In genomic region chr8:84832759-84833742, GRCm38 (mm10) we compare ENCODE assay signal across 8 mouse cellular contexts. TPM values are rescaled to one million over a fixed set of nuclear protein-coding genes. Genes with fewer than 3 reads are reported as not detected.
A peak's percentile ranks its signal among the peaks of the same experiment; 100 is the strongest.
DNase-seq lines count a peak whose midpoint lies in the region; ATAC-seq and TF ChIP-seq lines count a peak whose summit lies in the region.

No protein-coding gene starts in this region.

- H3K79me2 ChIP-seq in myocyte (ENCODE audit: control insufficient read depth, insufficient read depth) = peaks cover 9% of the 10 kb centered on the region

- peak overlapping the region; percentile 88 for H3K27ac ChIP-seq in kidney, embryonic 16.5 days (ENCODE audit: low read length)
- peak overlapping the region; percentile 80 for H3K27ac ChIP-seq in cortical plate, adult 2 months (ENCODE audit: insufficient read depth, low read length)

- TF ChIP-seq POLR2A in cortical plate, adult 2 months (IDR thresholded peaks at IDR 0.05; ENCODE audit: extremely low read depth, insufficient read depth, low read length) = no peak
- no peak for TF ChIP-seq POLR2A in myocyte (IDR thresholded peaks at IDR 0.05; ENCODE audit: insufficient read length, low read depth)

- H3K4me3 ChIP-seq in kidney, embryonic 16.5 days (ENCODE audit: low read length) = peak overlapping the region; percentile 85
- peak overlapping the region; percentile 99 for H3K4me3 ChIP-seq in cortical plate, adult 2 months (ENCODE audit: insufficient read depth, low read length)
- peak overlapping the region; percentile 79 for H3K4me3 ChIP-seq in myocyte

- peak overlapping the region; percentile 100 for H3K9ac ChIP-seq in kidney, embryonic 16.5 days (replicated peaks; ENCODE audit: low read length)

- no peaks in the 10 kb centered on the region for H3K9me3 ChIP-seq in kidney, embryonic 16.5 days (ENCODE audit: low read length)

- WGBS in kidney, embryonic 16.5 days = 52% methylated on average over 10 of the region's 10 CpGs

- H3K36me3 ChIP-seq in kidney, embryonic 16.5 days (ENCODE audit: insufficient read depth, low read length) = peaks cover 43% of the 10 kb centered on the region
- H3K36me3 ChIP-seq in myocyte (ENCODE audit: control insufficient read depth, insufficient read depth) = peaks cover 28% of the 10 kb centered on the region

- H3K4me2 ChIP-seq in kidney, embryonic 16.5 days (replicated peaks; ENCODE audit: low read depth, low read length) = peak overlapping the region; percentile 62
- H3K4me2 ChIP-seq in myocyte (ENCODE audit: low read depth) = peak overlapping the region; percentile 68

- H3K27me3 ChIP-seq in kidney, embryonic 16.5 days (ENCODE audit: insufficient read depth, low read length) = no peaks in the 10 kb centered on the region
- no peaks in the 10 kb centered on the region for H3K27me3 ChIP-seq in myocyte (ENCODE audit: control insufficient read depth, insufficient read depth, insufficient read length)

- H3ac ChIP-seq in myocyte (ENCODE audit: control insufficient read depth, insufficient read length) = peak overlapping the region; percentile 95

- peaks cover 25% of the 10 kb centered on the region for H3K4me1 ChIP-seq in kidney, embryonic 16.5 days (ENCODE audit: insufficient read depth, low read length)
- H3K4me1 ChIP-seq in cortical plate, adult 2 months (ENCODE audit: control insufficient read depth, insufficient read depth, low read length) = no peaks in the 10 kb centered on the region; the same call in 1 of the 2 replicates

- 0 out of 2 replicates have a peak, but pooled peaks have one; percentile 2 for TF ChIP-seq CTCF in cortical plate, adult 2 months (IDR thresholded peaks at IDR 0.05; ENCODE audit: extremely low read depth, insufficient read depth, low read length)

- no peak for ATAC-seq in kidney, embryonic 16.5 days (ENCODE audit: low FRiP score, low TSS enrichment)
- ATAC-seq in megakaryocyte-erythroid progenitor cell, adult 5-6 weeks (replicated peaks; ENCODE audit: low FRiP score, low TSS enrichment, poor library complexity, severe bottlenecking) = no peak

- DNase-seq in kidney, postnatal 25 days = no peak
- DNase-seq in induced T-regulatory cell, adult 2 months (ENCODE audit: low read depth) = peak; percentile 21
- no peak for DNase-seq in urinary bladder, adult 2 months (ENCODE audit: low spot score)
- no peak for DNase-seq in kidney, postnatal 36 days

TF ChIP-seq in myocyte, 11 proteins besides CTCF, POLR2A, EP300 and RAD21:
- TF ChIP-seq TCF3 (IDR thresholded peaks at IDR 0.05; ENCODE audit: insufficient read length, low read depth) (no peak), TCF12 (IDR thresholded peaks at IDR 0.05; ENCODE audit: insufficient read depth, poor library complexity, severe bottlenecking) (no peak), USF1 (IDR thresholded peaks at IDR 0.05; ENCODE audit: low read depth) (no peak), E2F4 (IDR thresholded peaks at IDR 0.05; ENCODE audit: insufficient read depth) (no peak), MYOG (IDR thresholded peaks at IDR 0.05; ENCODE audit: control insufficient read depth in 1 of 3, insufficient read depth in 1 of 3, insufficient read length in 2 of 3, low read depth in 2 of 3) (no peak), CEBPB (IDR thresholded peaks at IDR 0.05; ENCODE audit: insufficient read depth, poor library complexity, severe bottlenecking) (no peak), MAX (IDR thresholded peaks at IDR 0.05; ENCODE audit: low read depth) (no peak), REST (IDR thresholded peaks at IDR 0.05; ENCODE audit: insufficient read depth, insufficient read length) (no peak), MYOD1 (IDR thresholded peaks at IDR 0.05; ENCODE audit: control insufficient read depth in 1 of 3, insufficient read length in 2 of 3, low read depth in 2 of 3) (no peak), POLR2AphosphoS2 (IDR thresholded peaks at IDR 0.05; ENCODE audit: insufficient read length, low read depth) (no peak), SRF (IDR thresholded peaks at IDR 0.05; ENCODE audit: control insufficient read depth, insufficient read length, low read depth) (no peak)

RNA-seq across cellular contexts. Expression of gene Gadd45gip1, which starts 1.7 kb away (rescaled TPM):
- 49.7 and 51.6 TPM in 2 replicates for polyA plus RNA-seq in kidney, embryonic 16.5 days (2015; fragmentation: Nextera tagmentation; extraction: Ambion mirVana)
- 26.0 and 31.2 TPM in 2 replicates for polyA plus RNA-seq in cortical plate, adult 2 months (2012; rRNA removed)
- 21.8 TPM for polyA plus RNA-seq in myocyte (2012; fragmentation: generic; extraction: Trizol)
- total RNA-seq in megakaryocyte-erythroid progenitor cell, adult 5-6 weeks (2014; fragmentation: Nextera tagmentation) = 28.3 and 31.1 TPM in 2 replicates
- 53.1 and 61.8 TPM in 2 replicates for total RNA-seq in megakaryocyte-erythroid progenitor cell, adult 5-6 weeks (2017)
- 22.0 and 22.2 TPM in 2 replicates for polyA plus RNA-seq in urinary bladder, adult 2 months (2012; rRNA removed)

RNA-seq across cellular contexts. Expression of gene Rad23a, which starts 7.4 kb away (rescaled TPM):
- polyA plus RNA-seq in kidney, embryonic 16.5 days (2015; fragmentation: Nextera tagmentation; extraction: Ambion mirVana) = 109 and 114 TPM in 2 replicates
- 84.7 and 85.9 TPM in 2 replicates for polyA plus RNA-seq in cortical plate, adult 2 months (2012; rRNA removed)
- polyA plus RNA-seq in myocyte (2012; fragmentation: generic; extraction: Trizol) = 139 TPM
- 94.8 and 151 TPM in 2 replicates for total RNA-seq in megakaryocyte-erythroid progenitor cell, adult 5-6 weeks (2014; fragmentation: Nextera tagmentation)
- total RNA-seq in megakaryocyte-erythroid progenitor cell, adult 5-6 weeks (2017) = 38.4 and 43.7 TPM in 2 replicates
- polyA plus RNA-seq in urinary bladder, adult 2 months (2012; rRNA removed) = 63.3 and 69.9 TPM in 2 replicates

RNA-seq across cellular contexts. Expression of gene Dand5, which starts 10.4 kb away (rescaled TPM):
- polyA plus RNA-seq in kidney, embryonic 16.5 days (2015; fragmentation: Nextera tagmentation; extraction: Ambion mirVana) = 6.6 and 9.0 TPM in 2 replicates
- 14.9 and 16.0 TPM in 2 replicates for polyA plus RNA-seq in cortical plate, adult 2 months (2012; rRNA removed)
- polyA plus RNA-seq in myocyte (2012; fragmentation: generic; extraction: Trizol) = 6.7 TPM
- total RNA-seq in megakaryocyte-erythroid progenitor cell, adult 5-6 weeks (2014; fragmentation: Nextera tagmentation) = 4.7 TPM in 2 replicates
- 3.5 and 3.7 TPM in 2 replicates for total RNA-seq in megakaryocyte-erythroid progenitor cell, adult 5-6 weeks (2017)
- polyA plus RNA-seq in urinary bladder, adult 2 months (2012; rRNA removed) = 4.7 and 4.8 TPM in 2 replicates

RNA-seq across cellular contexts. Expression of gene Calr, which starts 13.7 kb away (rescaled TPM):
- polyA plus RNA-seq in kidney, embryonic 16.5 days (2015; fragmentation: Nextera tagmentation; extraction: Ambion mirVana) = 1,143 and 1,180 TPM in 2 replicates
- 437 and 467 TPM in 2 replicates for polyA plus RNA-seq in cortical plate, adult 2 months (2012; rRNA removed)
- 385 TPM for polyA plus RNA-seq in myocyte (2012; fragmentation: generic; extraction: Trizol)
- 286 and 320 TPM in 2 replicates for total RNA-seq in megakaryocyte-erythroid progenitor cell, adult 5-6 weeks (2014; fragmentation: Nextera tagmentation)
- total RNA-seq in megakaryocyte-erythroid progenitor cell, adult 5-6 weeks (2017) = 1,361 and 1,527 TPM in 2 replicates
- polyA plus RNA-seq in urinary bladder, adult 2 months (2012; rRNA removed) = 362 and 430 TPM in 2 replicates

RNA-seq across cellular contexts. Expression of gene Farsa, which starts 23.7 kb away (rescaled TPM):
- 110 and 120 TPM in 2 replicates for polyA plus RNA-seq in kidney, embryonic 16.5 days (2015; fragmentation: Nextera tagmentation; extraction: Ambion mirVana)
- 58.7 and 60.4 TPM in 2 replicates for polyA plus RNA-seq in cortical plate, adult 2 months (2012; rRNA removed)
- 73.3 TPM for polyA plus RNA-seq in myocyte (2012; fragmentation: generic; extraction: Trizol)
- total RNA-seq in megakaryocyte-erythroid progenitor cell, adult 5-6 weeks (2014; fragmentation: Nextera tagmentation) = 101 and 104 TPM in 2 replicates
- total RNA-seq in megakaryocyte-erythroid progenitor cell, adult 5-6 weeks (2017) = 151 and 153 TPM in 2 replicates
- 39.2 and 51.4 TPM in 2 replicates for polyA plus RNA-seq in urinary bladder, adult 2 months (2012; rRNA removed)
